Mouse (Mus musculus) ES-Bruce4 (cell line): ENCODE measurements around the gene Rbsn.

Source experiments
- CTCF ChIP-seq: IDR thresholded peaks from one replicate; pipeline ENCODE4 v1.8.1; 2011; ENCODE audit warnings: low read depth, low read length
- POLR2A ChIP-seq: IDR thresholded peaks from one replicate; pipeline ENCODE4 v1.8.1; 2011; ENCODE audit warnings: low read length; ENCODE audit not compliant: insufficient read depth

GRCm38 (mm10) chr6:92231762-92232161 lies 17.0 kb upstream of the Rbsn start:
- TF ChIP-seq POLR2A, result no peak
- TF ChIP-seq CTCF, result no peak
